ENCODE assay signal across 9 mouse cellular contexts in the genomic region with DNA sequence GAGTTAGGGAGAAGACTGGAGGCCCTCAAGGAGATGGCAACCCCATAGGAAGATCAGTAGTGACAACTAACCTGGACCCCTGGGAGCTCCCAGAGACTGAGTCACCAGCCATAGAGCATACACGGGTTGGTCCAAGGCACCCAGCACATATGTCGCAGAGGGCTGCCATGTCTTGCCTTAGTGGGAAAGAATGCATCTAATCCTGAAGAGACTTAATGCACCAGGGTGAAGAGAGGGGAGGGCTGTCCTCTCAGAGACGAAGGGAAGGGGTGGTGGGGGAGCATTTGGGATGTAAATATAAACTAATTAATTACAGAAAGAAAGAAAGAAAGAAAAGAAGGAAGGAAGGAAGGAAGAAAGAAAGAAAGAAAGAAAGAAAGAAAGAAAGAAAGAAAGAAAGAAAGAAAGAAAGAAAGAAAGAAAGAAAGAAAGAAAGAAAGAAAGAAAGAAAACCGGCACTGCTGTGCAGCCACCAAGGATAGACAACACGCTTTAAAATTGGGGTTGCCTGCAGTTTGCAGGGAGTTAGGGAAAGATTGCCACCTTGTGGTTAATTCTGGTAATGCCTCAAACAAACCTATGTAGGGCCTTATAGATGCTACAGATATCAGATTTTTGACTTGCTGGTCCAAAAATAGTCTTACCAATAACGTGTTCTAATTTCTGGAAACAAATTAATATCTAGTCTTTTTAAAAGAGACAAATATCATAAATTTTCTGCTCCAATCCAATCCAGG. TPM values are rescaled to one million over a fixed set of nuclear protein-coding genes. Genes with fewer than 3 reads are reported as not detected.
DNase-seq lines count a peak whose midpoint lies in the region; ATAC-seq and TF ChIP-seq lines count a peak whose summit lies in the region.
"Had no signal": no experiment of that assay in that cellular context is flagged by ENCODE, and none has a peak within 500 bp of the region (broad histone marks: within the 10 kb centered on the region; RNA-seq: fewer than 3 reads in every experiment).

No protein-coding gene starts in this region.

- DNase-seq in 3T3-L1 (ENCODE audit: low read depth, low spot score) (peak; percentile 82), A20 (ENCODE audit: low read depth, low spot score) (peak; percentile 84)
- DNase-seq in c-Kit-negative CD71-positive TER-119-positive erythroid progenitor cells, embryonic 14.5 days (ENCODE audit: low read depth, low spot score): peak; percentile 88
- peak; percentile 91 for DNase-seq in kidney, postnatal 0 days (ENCODE audit: low spot score)
- peak; percentile 63 for DNase-seq in liver, embryonic 13.5 days

- WGBS in forebrain, embryonic 12.5 days: 36% methylated on average over 6 of the region's 6 CpGs
- WGBS in kidney, postnatal 0 days: 35% methylated on average over 6 of the region's 6 CpGs
- 29% methylated on average over 6 of the region's 6 CpGs for WGBS in liver, embryonic 13.5 days (ENCODE audit: insufficient replicate concordance)

- H3K4me1 ChIP-seq in forebrain, embryonic 12.5 days: peaks cover 18% of the 10 kb centered on the region
- H3K4me1 ChIP-seq in kidney, postnatal 0 days (replicated peaks; ENCODE audit: insufficient read depth, low read length): peaks cover 10% of the 10 kb centered on the region
- peaks cover 46% of the 10 kb centered on the region for H3K4me1 ChIP-seq in liver, embryonic 13.5 days (replicated peaks)

- no peaks in the 10 kb centered on the region for H3K9me3 ChIP-seq in forebrain, embryonic 12.5 days
- H3K9me3 ChIP-seq in kidney, postnatal 0 days (replicated peaks; ENCODE audit: low read length): no peaks in the 10 kb centered on the region
- H3K9me3 ChIP-seq in liver, embryonic 13.5 days (replicated peaks): 0 out of 2 replicates have a peak, but pooled peaks cover 9% of the 10 kb centered on the region

- peak; percentile 91 for TF ChIP-seq CTCF in kidney, postnatal 0 days (IDR thresholded peaks at IDR 0.05; ENCODE audit: low read depth)

- H3K27ac ChIP-seq in forebrain, embryonic 12.5 days: no peak overlapping the region
- H3K27ac ChIP-seq in kidney, postnatal 0 days: no peak overlapping the region
- 0 out of 2 replicates have a peak overlapping the region, but pooled peaks have one; percentile 62 for H3K27ac ChIP-seq in liver, embryonic 13.5 days

- H3K4me2 ChIP-seq in forebrain, embryonic 12.5 days: no peak overlapping the region
- no peak overlapping the region for H3K4me2 ChIP-seq in kidney, postnatal 0 days (ENCODE audit: low read length)
- H3K4me2 ChIP-seq in liver, embryonic 13.5 days: no peak overlapping the region

- peaks cover 16% of the 10 kb centered on the region; the same call in 1 of the 2 replicates for H3K27me3 ChIP-seq in forebrain, embryonic 12.5 days
- no peaks in the 10 kb centered on the region for H3K27me3 ChIP-seq in kidney, postnatal 0 days (ENCODE audit: insufficient read depth, low read length)
- peaks cover 37% of the 10 kb centered on the region for H3K27me3 ChIP-seq in liver, embryonic 13.5 days

- H3K9ac ChIP-seq in forebrain, embryonic 12.5 days: peak overlapping the region; percentile 14; the same call in 1 of the 2 replicates
- H3K9ac ChIP-seq in kidney, postnatal 0 days (ENCODE audit: low read depth, low read length): no peak overlapping the region
- no peak overlapping the region for H3K9ac ChIP-seq in liver, embryonic 13.5 days

- no peak overlapping the region for H3K4me3 ChIP-seq in forebrain, embryonic 12.5 days (replicated peaks)
- H3K4me3 ChIP-seq in kidney, postnatal 0 days (replicated peaks; ENCODE audit: low read depth, low read length): no peak overlapping the region
- H3K4me3 ChIP-seq in liver, embryonic 13.5 days (replicated peaks): no peak overlapping the region

- peak; percentile 54; the same call in 1 of the 2 replicates for ATAC-seq in forebrain, embryonic 12.5 days (ENCODE audit: low FRiP score)
- no peak for ATAC-seq in kidney, postnatal 0 days (replicated peaks; ENCODE audit: low FRiP score, low read depth)
- ATAC-seq in liver, embryonic 13.5 days (ENCODE audit: low read depth): no peak
- ATAC-seq in neutrophil, adult 5-6 weeks (ENCODE audit: extremely low read depth, insufficient number of reproducible peaks, low FRiP score, poor library complexity, severe bottlenecking): peak; percentile 49; the same call in 1 of the 2 replicates
- no peak for ATAC-seq in inflammation-experienced regulatory T-cells, adult 6 months

- H3K36me3 ChIP-seq in forebrain, embryonic 12.5 days (replicated peaks): no peaks in the 10 kb centered on the region
- no peaks in the 10 kb centered on the region for H3K36me3 ChIP-seq in kidney, postnatal 0 days (ENCODE audit: insufficient read depth, low read length)
- H3K36me3 ChIP-seq in liver, embryonic 13.5 days: no peaks in the 10 kb centered on the region

RNA-seq across cellular contexts. Expression of a gene that starts 30.1 kb away (rescaled TPM):
- 1.5 and 1.8 TPM in 2 replicates for polyA plus RNA-seq in forebrain, embryonic 12.5 days (2016; fragmentation: Nextera tagmentation; extraction: Ambion mirVana)
- polyA plus RNA-seq in kidney, postnatal 0 days (2015; fragmentation: Nextera tagmentation; extraction: Ambion mirVana): 2.5 and 2.6 TPM in 2 replicates
- polyA plus RNA-seq in liver, embryonic 13.5 days (2015; fragmentation: Nextera tagmentation; extraction: Ambion mirVana): 4.2 and 4.8 TPM in 2 replicates
- 1.6 and 1.7 TPM in 2 replicates for total RNA-seq in neutrophil, adult 5-6 weeks (2017)
- polyA plus RNA-seq in inflammation-experienced regulatory T-cells, adult 6 months (2017; shearing (Covaris generic)): 10 to 100 TPM; 27.1 to 30.3 (median 28.6) TPM

RNA-seq across cellular contexts. Expression of a gene that starts 34.8 kb away (rescaled TPM):
- not detected in 2 replicates for polyA plus RNA-seq in forebrain, embryonic 12.5 days (2016; fragmentation: Nextera tagmentation; extraction: Ambion mirVana)
- not detected in 2 replicates for polyA plus RNA-seq in kidney, postnatal 0 days (2015; fragmentation: Nextera tagmentation; extraction: Ambion mirVana)
- polyA plus RNA-seq in liver, embryonic 13.5 days (2015; fragmentation: Nextera tagmentation; extraction: Ambion mirVana): not detected in 2 replicates
- not detected in 2 replicates for total RNA-seq in neutrophil, adult 5-6 weeks (2017)
- polyA plus RNA-seq in inflammation-experienced regulatory T-cells, adult 6 months (2017; shearing (Covaris generic)): not detected
- polyA plus RNA-seq: heart, embryonic 16.5 days had no signal

Comparison
In these comparisons a context has a peak if more than half of its experiments do, and no peak if none do; other contexts are left out.
1. ATAC-seq: peak in forebrain, embryonic 12.5 days (single experiment) and neutrophil, adult 5-6 weeks (single experiment); none in kidney, postnatal 0 days (single experiment), liver, embryonic 13.5 days (single experiment) and inflammation-experienced regulatory T-cells, adult 6 months (single experiment).
2. Peak in every context shown above with its lines, with median percentiles within 50 percentile points of each other: DNase-seq.